Mouse (Mus musculus) C2C12 (cell line): Measurements from ENCODE around the gene Pnn.

Experiments used
- CEBPB ChIP-seq: IDR thresholded peaks from one replicate; pipeline ENCODE4 v1.6.1; 2011; ENCODE audit warnings: low read depth, mild to moderate bottlenecking, control low read depth, moderate library complexity
- CTCF ChIP-seq: IDR thresholded peaks from one replicate; pipeline ENCODE4 v1.5.1; 2011; ENCODE audit not compliant: control insufficient read depth, insufficient read depth, insufficient read length
- MAX ChIP-seq: IDR thresholded peaks from one replicate; pipeline ENCODE4 v1.6.1; 2011; ENCODE audit warnings: mild to moderate bottlenecking, control low read depth
- MYOD1 ChIP-seq: IDR thresholded peaks from one replicate; pipeline ENCODE4 v1.6.1; 2011; ENCODE audit warnings: low read depth; ENCODE audit not compliant: control insufficient read depth, insufficient read length
- MYOG ChIP-seq: IDR thresholded peaks from one replicate; pipeline ENCODE4 v1.6.1; 2011; ENCODE audit not compliant: control insufficient read depth, insufficient read length; ENCODE audit errors: extremely low read depth
- USF1 ChIP-seq: IDR thresholded peaks from one replicate; pipeline ENCODE4 v1.6.1; 2011; ENCODE audit warnings: low read depth, mild to moderate bottlenecking, control low read depth, moderate library complexity

DNA sequence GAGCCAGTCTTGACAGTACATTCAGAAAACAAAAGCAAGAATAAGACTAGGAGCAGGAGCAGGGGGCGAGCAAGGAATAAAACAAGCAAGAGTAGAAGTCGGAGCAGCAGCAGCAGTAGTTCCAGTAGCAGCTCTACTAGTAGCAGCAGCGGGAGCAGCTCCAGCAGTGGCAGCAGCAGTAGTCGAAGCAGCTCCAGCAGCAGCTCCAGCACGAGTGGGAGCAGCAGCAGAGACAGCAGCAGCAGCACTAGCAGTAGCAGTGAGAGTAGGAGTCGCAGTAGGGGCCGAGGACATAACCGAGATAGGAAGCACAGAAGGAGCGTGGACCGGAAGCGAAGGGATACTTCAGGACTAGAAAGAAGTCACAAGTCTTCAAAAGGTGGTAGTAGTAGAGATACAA is 5.6 kb downstream of the Pnn start:
- TF ChIP-seq MAX (no peak), USF1 (no peak), CTCF (no peak), MYOD1 (no peak), MYOG (no peak), CEBPB (no peak)
